Mouse (Mus musculus) heart, postnatal 4 days (tissue): ENCODE measurements around the gene Gm17304. TPM values are rescaled to one million over a fixed set of nuclear protein-coding genes. Genes with fewer than 3 reads are reported as not detected.
A peak's percentile ranks its signal among the peaks of the same experiment; 100 is the strongest.

Experiments used
- DNase-seq: peaks from one replicate; pipeline ENCODE4 v3.0.0; 2021
- total RNA-seq, 2 experiments: library from RNA; stranded (reverse); gene quantifications; 2 replicates each; pipeline ENCODE4 v1.2.3; 2021

Gene Gm17304
- total RNA-seq: not detected

- no peak for DNase-seq
These were observed at the start of gene Gm17304 for GRCm38 (mm10) chr5:106608798-106609197. Gene Gm17304, plus strand, starts transcription at chr5:106609098.

GRCm38 (mm10) chr5:106560631-106561498, 48.0 kb upstream of the Gm17304 start:
- peak; percentile 5 for DNase-seq

GRCm38 (mm10) chr5:106561499-106561822, 47.4 kb upstream of the Gm17304 start:
- no peak for DNase-seq

GRCm38 (mm10) chr5:106566025-106566424, 42.9 kb upstream of the Gm17304 start:
- DNase-seq: no peak

DNA sequence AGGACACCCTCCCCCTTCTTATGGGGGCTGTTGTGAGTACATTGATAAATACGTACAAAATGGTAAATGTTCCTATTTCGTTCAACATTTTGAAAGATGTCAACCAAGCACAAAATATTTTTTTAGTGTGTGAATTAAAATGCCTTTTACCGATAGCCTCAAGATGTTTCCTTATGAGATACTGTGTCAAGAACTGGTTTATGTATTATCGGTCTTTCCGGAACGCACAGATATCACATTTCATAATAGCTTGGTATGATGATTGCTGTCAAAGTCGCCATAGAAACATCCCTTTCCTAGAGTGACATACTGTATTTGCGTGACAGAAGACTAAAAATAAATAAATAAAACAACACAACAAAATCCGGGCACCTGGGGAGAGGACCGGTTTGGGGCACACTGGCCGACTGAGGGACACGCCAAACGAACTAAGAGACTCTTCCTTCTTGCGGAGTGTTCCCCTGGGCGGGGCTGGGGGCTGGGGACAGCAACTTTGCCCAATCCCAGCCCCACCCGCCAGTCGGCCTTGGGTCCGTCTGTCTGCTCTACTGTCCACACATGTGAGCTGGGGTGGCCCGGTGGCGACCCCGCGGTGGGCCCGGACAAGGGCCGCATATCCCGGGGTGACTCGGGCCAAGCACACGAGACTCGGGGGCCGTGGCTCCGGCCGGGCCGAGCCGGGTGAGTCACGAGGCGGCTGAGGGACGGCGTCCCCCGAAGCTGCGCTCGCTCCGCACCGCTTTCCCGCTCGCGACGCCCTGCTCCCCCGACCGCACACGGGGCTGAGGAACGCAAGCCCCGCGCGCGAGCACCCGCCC, 34.9 kb upstream of the Gm17304 start:
- DNase-seq: peak; percentile 29

DNA sequence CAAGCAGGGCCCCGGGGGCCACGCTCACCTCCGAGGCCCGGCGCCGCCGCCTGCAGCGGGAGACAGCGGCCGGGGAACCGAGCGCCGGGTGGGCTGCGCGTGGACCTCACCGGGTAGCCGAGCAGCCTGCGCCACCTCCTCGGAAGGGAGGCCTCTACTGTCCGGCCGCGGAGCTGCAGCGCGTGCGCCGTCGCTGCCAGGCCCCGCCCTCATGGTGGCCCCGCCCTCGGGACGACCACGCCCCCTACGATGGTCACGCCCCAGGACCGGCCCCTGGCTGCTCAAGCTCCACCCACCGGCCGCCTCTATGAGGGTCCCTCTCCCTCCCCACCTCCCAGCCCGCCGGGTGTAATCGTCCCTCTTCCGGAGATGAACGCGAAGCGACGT, 34.3 kb upstream of the Gm17304 start:
- peak; percentile 91 for DNase-seq

GRCm38 (mm10) chr5:106575098-106575497, 33.8 kb upstream of the Gm17304 start:
- no peak for DNase-seq

DNA sequence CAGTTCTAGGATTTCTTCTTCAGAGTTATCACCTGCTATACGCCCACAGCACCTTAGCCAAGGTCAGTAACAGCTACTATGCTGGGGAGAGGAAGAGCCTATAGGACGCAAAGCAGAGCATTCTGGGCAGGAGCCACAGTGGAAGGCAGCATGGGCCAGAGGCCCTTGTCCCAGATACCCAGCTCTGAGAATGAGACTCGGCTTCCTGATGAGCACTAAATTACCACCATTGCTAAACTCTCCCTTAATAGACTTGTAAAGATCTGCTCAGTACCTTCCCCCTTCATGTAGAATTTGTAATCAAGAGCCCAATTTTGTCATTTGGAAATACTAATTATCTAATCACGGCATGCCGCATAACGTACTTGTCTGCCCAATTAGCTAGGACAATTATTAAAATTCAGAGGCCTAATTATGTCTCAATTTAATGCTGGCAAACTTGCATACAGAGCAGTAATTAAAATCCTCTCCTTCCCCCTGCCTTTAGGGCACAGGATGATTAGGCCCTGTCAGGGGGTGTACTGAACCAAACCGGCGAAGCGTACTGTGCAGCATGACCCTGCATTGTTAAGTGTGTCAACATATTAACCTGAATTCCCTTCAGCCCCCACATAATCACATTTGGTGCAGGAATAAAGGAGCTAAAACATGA, 31.5 kb upstream of the Gm17304 start:
- no peak for DNase-seq

DNA sequence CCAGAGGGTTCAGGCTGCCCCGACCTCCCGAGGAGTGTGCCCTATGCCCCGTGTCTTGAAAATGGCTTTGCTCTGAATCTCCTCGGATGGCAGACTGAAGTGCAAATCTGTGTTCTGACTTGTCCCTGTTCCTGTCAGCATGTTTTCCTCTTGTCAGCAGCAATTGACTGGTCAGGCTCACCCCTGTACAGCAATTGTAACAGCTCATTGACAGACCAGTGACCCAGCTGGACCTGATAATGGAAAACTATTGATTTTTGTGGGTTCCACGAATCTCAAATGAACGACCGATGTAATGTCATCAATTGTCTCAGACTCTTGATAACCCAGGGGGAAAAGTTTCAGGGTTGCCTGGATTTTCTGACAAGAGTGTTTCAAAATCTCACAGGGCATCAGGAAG, 28.0 kb upstream of the Gm17304 start:
- no peak for DNase-seq

DNA sequence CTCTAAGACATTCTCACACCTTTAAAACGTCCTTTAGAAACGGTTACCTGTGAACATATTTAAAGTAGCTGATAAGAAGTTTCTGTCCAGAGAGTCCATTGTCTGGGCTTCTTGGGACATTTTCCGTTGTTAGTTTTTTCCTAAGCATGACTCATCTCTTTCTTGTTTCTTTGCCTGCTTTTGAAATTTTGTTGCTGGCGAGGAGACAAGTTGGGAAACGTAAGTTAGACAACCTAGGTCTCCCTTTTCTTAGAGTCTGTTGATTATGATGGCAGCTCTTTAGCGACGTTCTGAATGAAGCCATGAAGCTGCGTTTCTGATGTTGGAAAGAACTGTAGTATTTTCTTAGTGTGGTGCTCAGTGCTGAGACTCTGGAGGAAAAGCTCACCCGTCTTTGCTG, 19.9 kb upstream of the Gm17304 start:
- DNase-seq: no peak

- DNase-seq: no peak
These were observed 19.2 kb upstream of the Gm17304 start for GRCm38 (mm10) chr5:106589670-106590069.

GRCm38 (mm10) chr5:106590686-106591085, 18.2 kb upstream of the Gm17304 start:
- no peak for DNase-seq

- no peak for DNase-seq
These were observed 14.5 kb upstream of the Gm17304 start for GRCm38 (mm10) chr5:106594388-106594787.

DNA sequence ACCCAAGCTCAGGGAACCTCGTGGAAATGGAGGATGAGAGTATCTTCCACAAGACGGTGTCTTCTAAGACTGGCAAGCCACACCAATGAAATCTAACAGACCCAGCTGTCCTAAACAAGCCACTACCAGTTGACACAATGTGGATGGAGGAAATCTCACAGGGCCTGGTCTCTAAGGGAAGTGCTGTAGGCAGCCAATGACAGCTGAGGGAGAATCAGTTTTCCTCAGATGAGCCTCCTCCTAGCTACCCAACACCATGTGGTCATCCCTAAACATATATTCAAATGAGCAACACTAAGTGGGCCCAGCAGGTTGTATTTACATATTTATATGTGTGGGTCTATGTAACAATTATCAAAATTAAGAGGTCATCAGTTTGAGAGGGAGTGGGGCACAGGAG, 11.4 kb upstream of the Gm17304 start:
- no peak for DNase-seq

- DNase-seq: no peak
These were observed 9.4 kb upstream of the Gm17304 start for GRCm38 (mm10) chr5:106599482-106599881.

- no peak for DNase-seq
These were observed 4.5 kb upstream of the Gm17304 start for GRCm38 (mm10) chr5:106604381-106604780.

DNA sequence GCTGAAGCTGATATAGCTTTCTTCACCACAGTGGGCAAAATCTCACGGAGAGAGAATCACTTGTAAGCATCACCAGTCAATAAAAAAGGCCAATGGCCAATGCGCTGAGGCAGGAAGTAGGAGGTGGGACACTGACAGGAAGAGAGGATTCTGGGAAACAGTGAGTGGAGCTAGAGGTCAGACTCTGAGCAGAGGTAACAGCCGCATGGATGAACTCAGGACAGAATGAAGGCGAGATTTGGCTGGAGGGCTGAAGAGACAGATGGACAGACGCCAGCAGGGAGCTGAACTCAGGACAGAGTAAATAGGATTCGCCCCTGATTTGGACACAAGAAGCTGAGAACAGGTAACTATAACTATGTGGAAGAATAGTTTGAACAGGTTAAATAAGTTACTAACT, 3.8 kb upstream of the Gm17304 start:
- no peak for DNase-seq

GRCm38 (mm10) chr5:106607081-106607480, 1.8 kb upstream of the Gm17304 start:
- no peak for DNase-seq

GRCm38 (mm10) chr5:106612151-106612550, 3.3 kb downstream of the Gm17304 start:
- DNase-seq: no peak

DNA sequence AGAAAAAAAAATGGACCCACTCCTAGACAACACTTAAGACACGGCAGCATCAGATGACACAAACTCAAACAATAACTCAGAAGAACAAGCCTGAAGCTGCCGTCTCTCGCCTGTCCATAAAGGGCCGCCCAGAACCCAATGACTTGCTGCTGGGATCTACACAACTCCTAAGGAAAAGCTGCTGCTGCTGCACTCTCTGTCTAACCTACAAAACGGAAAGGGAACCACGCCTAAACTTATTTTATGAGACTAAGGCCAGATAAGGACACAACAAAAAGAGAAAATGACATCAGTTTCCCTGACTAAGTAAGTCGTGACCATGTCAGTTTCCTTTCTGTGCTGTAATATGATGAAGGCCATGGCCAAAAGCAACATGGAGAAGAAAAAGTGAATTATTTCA, 5.7 kb downstream of the Gm17304 start:
- no peak for DNase-seq

GRCm38 (mm10) chr5:106615006-106615405, 6.1 kb downstream of the Gm17304 start:
- DNase-seq: no peak

- DNase-seq: no peak
These were observed 11.5 kb downstream of the Gm17304 start for GRCm38 (mm10) chr5:106620446-106620845.

GRCm38 (mm10) chr5:106622193-106622592, 13.3 kb downstream of the Gm17304 start:
- DNase-seq: no peak
